Mouse (Mus musculus) heart, postnatal 0 days (tissue): ENCODE results near the gene Add3.

Source experiments
- CTCF ChIP-seq: IDR thresholded peaks from 2 replicates; pipeline ENCODE4 v1.5.1; 2016; ENCODE audit warnings: antibody characterized with exemption, control low read depth, low read depth
- EP300 ChIP-seq: IDR thresholded peaks from 2 replicates; pipeline ENCODE4 v1.6.1; 2016; ENCODE audit warnings: antibody characterized with exemption, low read depth

DNA sequence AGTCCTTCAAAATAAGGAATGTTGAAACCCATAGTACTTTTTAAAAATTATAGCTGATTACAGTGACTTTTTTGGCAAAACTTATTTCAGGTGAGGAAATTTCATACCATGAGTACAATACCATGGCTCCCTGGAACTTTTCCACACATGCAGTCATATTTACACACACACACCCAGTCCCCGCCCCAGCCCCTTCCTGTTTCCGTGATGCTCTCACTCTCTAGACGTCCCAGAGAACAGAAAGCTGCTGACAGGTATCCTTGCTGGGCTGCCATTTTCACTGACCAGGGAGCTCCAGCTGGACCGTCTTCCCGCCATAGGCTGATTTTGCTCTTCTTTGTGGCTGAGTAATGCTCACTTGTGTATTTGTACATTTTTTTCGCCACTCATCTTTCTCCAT, 101.6 kb downstream of the Add3 start:
- TF ChIP-seq CTCF (no peak), EP300 (no peak)
